Mouse (Mus musculus) urinary bladder, postnatal 36 days (tissue): ENCODE measurements at regions not wholly inside any gene's neighbourhood (a gene's known extent, or its start where the extent isn't known, plus 50 kb on each side); places are given as distances from the start of the nearest gene placed in this dataset.

Experiments
- DNase-seq, 2 experiments: peaks; one replicate each; pipeline ENCODE4 v3.0.0; 2022; ENCODE audit warnings: low spot score in 2 of 2, mixed read lengths in 1 of 2

- no peak for DNase-seq
These were observed 156.8 kb upstream of the Zfp618 start for GRCm38 (mm10) chr4:62808553-62808950.

- no peak for DNase-seq
These were observed 156.3 kb upstream of the Zfp618 start for GRCm38 (mm10) chr4:62809048-62809447.

DNA sequence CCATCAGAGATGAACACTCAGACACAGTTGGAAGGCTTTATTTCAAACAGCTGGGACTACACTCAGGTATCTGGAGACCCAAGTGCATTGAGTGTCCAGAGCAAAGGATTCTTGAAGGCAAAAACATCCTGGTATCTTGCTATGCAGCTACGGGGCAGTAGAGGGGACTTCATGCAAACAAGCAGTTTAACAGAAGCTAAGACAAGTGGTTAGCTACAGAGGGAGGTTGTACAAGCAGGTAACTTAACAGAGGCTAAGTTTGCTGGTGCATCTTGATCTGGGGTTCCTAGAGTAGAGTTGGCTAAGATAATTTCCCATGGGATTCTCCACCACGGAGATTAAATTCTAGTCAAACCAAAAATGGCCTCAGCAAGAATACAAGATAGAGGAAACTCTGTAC lies 145.5 kb upstream of the Zfp618 start:
- DNase-seq, result no peak

- no peak for DNase-seq
These were observed 144.1 kb upstream of the Zfp618 start for GRCm38 (mm10) chr4:62821288-62821687.

- DNase-seq, result peak in 1 of 2 experiments; percentile 43
These were observed 142.8 kb upstream of the Zfp618 start for GRCm38 (mm10) chr4:62822568-62822967.

DNA sequence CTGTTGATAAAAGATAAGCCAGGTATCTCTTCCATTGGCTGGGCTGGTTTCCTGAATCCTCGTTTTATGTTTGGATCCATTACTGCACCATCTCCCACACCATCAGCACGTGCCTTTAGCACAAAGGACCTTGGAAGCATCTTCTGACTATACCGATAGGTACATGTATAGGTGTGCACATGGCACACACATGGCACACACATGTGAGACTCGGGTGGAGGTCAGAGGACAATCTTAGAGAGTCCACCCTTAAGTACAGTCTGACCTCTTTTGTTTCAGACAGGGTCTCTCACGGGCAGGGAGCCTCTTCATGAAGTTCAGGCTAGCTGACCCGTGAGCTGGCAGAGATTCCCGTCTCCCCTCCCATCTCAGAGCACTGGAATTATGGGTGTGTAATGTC lies 142.3 kb upstream of the Zfp618 start:
- no peak for DNase-seq

GRCm38 (mm10) chr4:62823555-62824250 lies 141.7 kb upstream of the Zfp618 start:
- DNase-seq, result no peak

DNA sequence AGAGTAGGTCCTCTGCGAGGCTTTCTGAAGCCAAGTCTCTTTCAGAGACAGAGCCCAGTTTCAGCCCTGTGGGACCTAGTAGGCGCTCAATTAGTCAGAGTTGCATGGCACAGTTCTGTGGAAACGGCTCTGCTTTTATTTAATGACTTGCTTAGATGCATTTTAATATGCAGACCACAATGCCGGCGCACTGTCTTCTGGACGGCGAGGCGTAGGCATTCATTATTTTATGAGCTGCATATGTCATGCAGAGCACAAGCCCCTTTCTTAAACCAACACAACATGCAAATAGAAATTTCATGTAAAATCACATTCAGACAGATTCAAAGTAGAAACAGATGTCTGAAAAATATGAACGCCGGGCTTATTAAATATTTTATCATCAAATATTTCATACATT lies 140.8 kb upstream of the Zfp618 start:
- DNase-seq, result no peak

DNA sequence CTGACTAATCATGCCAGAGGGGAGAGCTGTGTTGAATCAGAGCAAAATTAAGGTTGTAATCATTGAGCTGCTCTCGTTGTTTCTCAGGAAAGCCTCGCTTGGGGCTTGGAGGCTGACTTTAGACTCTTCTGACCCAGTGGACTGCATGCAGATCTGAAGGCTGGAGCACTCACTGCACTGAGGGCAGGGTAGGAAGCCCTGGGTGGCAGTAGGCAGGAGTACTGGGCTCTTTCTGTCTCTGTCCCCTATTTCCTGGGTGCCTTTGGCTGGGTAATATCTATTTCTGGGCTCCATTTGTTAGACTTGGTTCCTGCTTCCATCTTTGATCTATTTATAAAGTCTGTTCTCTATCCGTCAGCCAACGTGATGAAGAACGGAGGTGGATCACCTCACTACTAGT lies 140.1 kb upstream of the Zfp618 start:
- DNase-seq, result no peak

DNA sequence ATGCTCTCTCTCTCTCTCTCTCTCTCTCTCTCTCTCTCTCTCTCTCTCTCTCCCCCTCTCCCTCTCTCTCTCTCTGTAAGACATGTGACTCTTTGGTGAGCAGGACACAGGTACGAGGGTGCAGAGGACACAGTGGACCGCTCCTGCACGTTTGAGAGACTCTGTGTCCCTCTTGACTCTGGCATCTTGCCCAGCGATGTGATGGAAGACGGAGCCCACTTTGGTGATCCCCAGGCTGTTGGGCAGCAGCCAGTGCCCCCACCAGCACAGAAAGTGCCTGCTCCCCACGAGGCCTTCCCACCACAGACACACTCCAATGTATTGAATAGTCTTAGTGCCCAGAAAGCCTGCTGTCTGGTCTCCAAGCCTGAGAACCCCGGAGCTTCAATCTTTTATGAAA lies 136.4 kb upstream of the Zfp618 start:
- no peak for DNase-seq

DNA sequence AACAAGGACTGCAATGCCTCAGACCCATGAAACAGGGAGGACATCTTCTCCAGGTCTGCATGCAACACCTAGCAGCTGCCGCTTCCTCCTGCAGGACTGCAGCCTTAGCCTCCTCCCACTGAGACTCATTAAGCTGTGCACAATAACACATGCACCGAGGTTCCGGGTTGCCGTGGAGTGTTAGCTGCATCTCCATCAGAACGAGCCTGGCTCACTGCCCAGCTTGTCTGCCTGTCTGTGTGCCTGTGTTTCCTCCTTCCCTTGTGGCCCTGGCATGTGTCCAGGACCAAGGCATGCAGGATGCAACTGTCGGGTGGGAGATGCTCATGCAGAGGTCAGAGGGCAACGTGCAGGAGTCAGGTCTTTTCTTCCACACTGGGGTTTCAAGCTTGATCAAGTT lies 131.4 kb upstream of the Zfp618 start:
- no peak for DNase-seq

- DNase-seq, result no peak
These were observed 128.5 kb upstream of the Zfp618 start for GRCm38 (mm10) chr4:62836875-62837274.

- DNase-seq, result no peak
These were observed 114.8 kb upstream of the Zfp618 start for GRCm38 (mm10) chr4:62850526-62850925.

- no peak for DNase-seq
These were observed 112.0 kb upstream of the Zfp618 start for GRCm38 (mm10) chr4:62853335-62853734.

- no peak for DNase-seq
These were observed 109.0 kb upstream of the Zfp618 start for GRCm38 (mm10) chr4:62856406-62856805.

GRCm38 (mm10) chr4:62862756-62863155 lies 102.6 kb upstream of the Zfp618 start:
- DNase-seq, result no peak

DNA sequence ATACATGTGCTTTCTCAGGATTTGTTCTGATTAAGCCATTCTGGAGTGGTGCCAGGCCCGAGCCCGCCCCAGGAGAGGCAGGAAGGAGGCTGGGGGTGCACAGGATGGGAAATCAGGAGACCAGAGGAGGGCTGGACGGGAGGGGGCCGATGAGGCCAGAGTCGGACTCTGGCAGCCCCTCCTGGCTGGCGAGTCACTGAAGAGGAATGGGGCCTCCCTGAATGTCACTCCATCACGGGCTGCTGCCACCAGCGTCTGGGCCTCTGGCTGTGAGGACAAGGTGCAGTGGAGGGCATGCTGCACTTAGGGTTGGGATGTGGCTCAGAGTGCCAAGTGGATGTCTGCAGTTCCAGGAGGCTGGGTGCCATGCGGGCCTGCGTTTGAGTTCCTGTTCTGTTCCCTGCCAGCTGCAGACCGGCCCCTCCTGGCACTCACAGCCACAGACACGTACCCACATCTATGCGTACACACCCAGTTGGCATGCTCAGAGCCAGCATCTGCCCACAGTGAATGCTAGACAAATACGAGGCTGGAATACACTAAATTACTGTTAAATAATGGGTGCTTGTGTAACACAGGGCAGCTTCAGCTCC lies 94.9 kb upstream of the Zfp618 start:
- DNase-seq, result no peak

- no peak for DNase-seq
These were observed 92.8 kb upstream of the Zfp618 start for GRCm38 (mm10) chr4:62872562-62872961.

DNA sequence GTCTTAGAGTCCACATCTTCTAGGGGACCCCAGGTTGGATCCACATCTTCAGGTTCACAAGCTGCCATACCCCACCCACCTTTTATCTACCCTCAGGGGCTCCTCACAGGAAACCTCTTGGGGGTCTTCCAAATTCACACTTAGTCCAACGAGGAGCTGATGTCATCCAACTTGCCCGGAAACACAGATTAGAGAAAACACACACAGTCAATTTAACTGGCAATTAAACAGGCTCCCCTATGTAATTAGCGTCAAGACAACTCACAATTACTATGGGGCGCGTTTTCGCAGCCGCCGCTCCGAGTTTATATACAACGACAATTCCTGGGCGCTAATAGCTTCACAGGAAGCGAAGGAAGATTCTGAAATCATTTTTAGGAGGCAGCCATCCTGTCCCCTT lies 91.4 kb upstream of the Zfp618 start:
- no peak for DNase-seq

GRCm38 (mm10) chr4:62878063-62878462 lies 87.3 kb upstream of the Zfp618 start:
- no peak for DNase-seq

DNA sequence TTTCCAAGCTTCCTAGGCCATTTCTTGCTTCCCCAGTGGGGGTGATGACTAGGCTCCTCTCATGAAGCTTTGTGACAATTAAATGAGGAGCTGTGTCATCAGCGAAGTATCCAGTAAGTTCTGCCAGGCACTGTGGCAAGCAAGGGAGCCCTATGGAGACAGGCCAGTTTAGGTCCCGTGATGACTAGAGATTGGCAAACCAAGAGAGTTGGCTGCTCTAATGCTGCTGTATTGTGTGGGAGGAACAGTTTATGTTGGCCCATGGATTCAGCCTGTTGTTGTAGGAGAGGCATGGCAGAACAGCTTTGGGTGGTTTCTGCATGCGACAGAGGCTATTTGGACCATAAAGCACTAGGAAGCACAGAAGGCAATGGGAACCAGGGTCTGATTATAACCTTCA lies 86.4 kb upstream of the Zfp618 start:
- DNase-seq, result peak; percentile 6 to 57

GRCm38 (mm10) chr4:62881824-62882223 lies 83.5 kb upstream of the Zfp618 start:
- no peak for DNase-seq

DNA sequence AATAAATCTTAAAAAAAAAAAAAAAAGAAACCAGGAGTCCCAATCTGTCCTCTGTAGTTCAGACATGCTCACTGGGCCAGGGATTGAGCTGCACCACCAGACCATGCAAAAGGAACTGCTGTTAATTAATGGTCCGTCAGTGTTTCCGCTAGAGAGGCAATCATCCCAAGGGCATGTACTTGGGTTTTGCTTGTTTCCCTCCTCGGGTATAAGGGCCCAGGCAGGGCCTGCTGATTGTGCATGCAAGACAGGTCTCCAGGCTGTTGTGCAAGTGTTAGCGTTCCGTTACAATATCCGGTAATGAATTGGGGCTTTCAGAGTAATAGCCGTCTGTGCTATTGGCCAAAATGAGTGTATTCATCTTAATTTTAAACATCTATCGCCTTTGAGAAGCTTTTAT lies 83.1 kb upstream of the Zfp618 start:
- no peak for DNase-seq

- DNase-seq, result no peak
These were observed 76.6 kb upstream of the Zfp618 start for GRCm38 (mm10) chr4:62888736-62889135.
